Mouse (Mus musculus): ENCODE measurements around the gene Pik3r6. TPM values are rescaled to one million over a fixed set of nuclear protein-coding genes. Genes with fewer than 3 reads are reported as not detected.

Pik3r6 gene
- total and polyA plus RNA-seq, 3 experiments: 0.42 to 1.5 TPM; not detected in 1

DNA sequence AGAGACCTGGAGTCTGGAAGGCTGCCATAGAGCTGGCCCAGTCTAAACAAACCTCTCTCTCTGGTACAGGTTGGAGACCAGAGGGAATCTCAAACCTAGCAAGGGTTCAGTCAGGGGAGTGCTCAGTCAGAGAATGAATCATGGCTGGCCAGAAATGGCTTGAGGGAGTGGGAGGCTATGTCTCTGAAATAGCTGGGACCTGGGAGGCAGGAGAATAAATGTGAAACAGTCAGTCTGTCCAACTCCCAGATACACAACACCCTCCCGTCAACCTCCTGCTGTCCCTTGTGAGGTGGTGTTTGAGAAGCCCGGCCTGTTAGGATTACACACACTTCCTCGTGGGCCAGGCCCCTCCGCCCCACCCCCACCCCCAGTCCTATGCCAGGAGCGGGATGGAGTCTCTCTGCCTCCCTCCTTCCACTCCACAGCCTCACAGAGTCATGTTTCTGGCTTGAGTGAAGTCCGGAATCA lies 97.8 kb downstream of the Pik3r6 start:
- TF ChIP-seq ELF1 (IDR thresholded peaks at IDR 0.05; ENCODE audit: low read depth, low read length) (no peak), ZKSCAN1 (IDR thresholded peaks at IDR 0.05; ENCODE audit: low read depth, low read length) (no peak), EP300 (IDR thresholded peaks at IDR 0.05; ENCODE audit: low read depth in 1 of 2, low read length in 2 of 2) (no peak), MAZ (IDR thresholded peaks at IDR 0.05; ENCODE audit: low read depth, low read length) (no peak), CHD2 (IDR thresholded peaks at IDR 0.05; ENCODE audit: low read length) (no peak), ZMIZ1 (IDR thresholded peaks at IDR 0.05; ENCODE audit: low read depth, low read length) (no peak), ZNF384 (IDR thresholded peaks at IDR 0.05; ENCODE audit: low read depth, low read length) (no peak), USF2 (IDR thresholded peaks at IDR 0.05; ENCODE audit: borderline replicate concordance in 1 of 2, insufficient read depth in 1 of 2, low read depth in 1 of 2, low read length in 2 of 2) (no peak), GABPA (IDR thresholded peaks at IDR 0.05; ENCODE audit: low read depth, low read length) (no peak), HCFC1 (IDR thresholded peaks at IDR 0.05; ENCODE audit: low read depth, low read length) (no peak), RCOR1 (IDR thresholded peaks at IDR 0.05; ENCODE audit: low read depth, low read length) (no peak), RAD21 (IDR thresholded peaks at IDR 0.05; ENCODE audit: low read depth, low read length) (no peak)
- no peaks in the 10 kb centered on the region for H3K9me3 ChIP-seq (replicated peaks; ENCODE audit: insufficient read depth, low read length)
- H3K4me1 ChIP-seq (ENCODE audit: control insufficient read depth in 1 of 2, insufficient read depth in 2 of 2, low read length in 2 of 2): peaks cover 0 to 4% of the 10 kb centered on the region in 2 experiments; a peak in 1 of 4 replicates
- H3K36me3 ChIP-seq (ENCODE audit: control insufficient read depth in 1 of 2, insufficient read depth in 2 of 2, low read length in 2 of 2): no peaks in the 10 kb centered on the region
- no peak for DNase-seq (ENCODE audit: low read depth, low spot score)
- peaks cover 0 to 2% of the 10 kb centered on the region in 2 experiments; a peak in 2 of 4 replicates for H3K27me3 ChIP-seq (ENCODE audit: control insufficient read depth in 1 of 2, insufficient read depth in 2 of 2, low read length in 2 of 2)
- no peak overlapping the region for H3K9ac ChIP-seq (ENCODE audit: control insufficient read depth, low read depth, low read length, poor library complexity, severe bottlenecking)
- no peaks in the 10 kb centered on the region for H3K79me2 ChIP-seq (ENCODE audit: control insufficient read depth, insufficient read depth, low read length, poor library complexity)
- H3K27ac ChIP-seq (ENCODE audit: control insufficient read depth, low read depth, low read length): no peak overlapping the region
- H3K4me3 ChIP-seq (ENCODE audit: control insufficient read depth in 1 of 2, insufficient read depth in 1 of 2, low read depth in 2 of 2, low read length in 2 of 2): no peak overlapping the region

DNA sequence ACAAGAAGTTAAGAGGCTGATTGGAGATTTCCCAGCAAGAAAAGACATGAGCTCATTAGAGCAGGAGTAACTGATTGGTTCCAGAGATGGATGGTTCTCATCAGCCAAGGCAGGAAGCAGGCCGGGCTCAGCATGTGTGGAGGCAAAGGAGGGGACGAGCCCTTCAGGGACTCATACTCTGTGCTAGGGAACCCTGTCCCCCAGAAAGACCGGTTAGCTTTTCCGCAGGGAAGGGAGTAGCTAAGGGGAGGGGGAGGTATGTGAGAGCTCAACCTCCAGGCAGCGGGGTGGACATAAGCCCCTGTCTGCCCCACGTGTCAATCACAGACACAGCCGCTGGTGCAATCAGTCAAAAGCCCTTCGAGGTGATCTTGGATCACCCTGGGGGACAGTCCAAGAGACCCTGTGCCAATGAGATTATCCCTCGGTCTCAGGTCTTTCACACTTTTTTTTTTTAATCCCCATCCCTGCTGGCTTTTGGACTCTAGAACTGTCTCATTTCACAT lies 98.7 kb downstream of the Pik3r6 start:
- no peak overlapping the region for H3K9ac ChIP-seq (ENCODE audit: control insufficient read depth, low read depth, low read length, poor library complexity, severe bottlenecking)
- no peaks in the 10 kb centered on the region for H3K9me3 ChIP-seq (replicated peaks; ENCODE audit: insufficient read depth, low read length)
- no peaks in the 10 kb centered on the region for H3K79me2 ChIP-seq (ENCODE audit: control insufficient read depth, insufficient read depth, low read length, poor library complexity)
- no peak for DNase-seq (ENCODE audit: low read depth, low spot score)
- no peaks in the 10 kb centered on the region for H3K36me3 ChIP-seq (ENCODE audit: control insufficient read depth in 1 of 2, insufficient read depth in 2 of 2, low read length in 2 of 2)
- TF ChIP-seq RCOR1 (IDR thresholded peaks at IDR 0.05; ENCODE audit: low read depth, low read length) (no peak), TCF12 (IDR thresholded peaks at IDR 0.05; ENCODE audit: low read depth, low read length) (no peak), RAD21 (IDR thresholded peaks at IDR 0.05; ENCODE audit: low read depth, low read length) (no peak), MAZ (IDR thresholded peaks at IDR 0.05; ENCODE audit: low read depth, low read length) (no peak), CTCF (IDR thresholded peaks at IDR 0.05 in 2 of 3, conservative IDR thresholded peaks at IDR 0.05 in 1 of 3; ENCODE audit: control insufficient read depth in 1 of 3, insufficient read depth in 1 of 3, low read depth in 2 of 3, low read length in 3 of 3, poor library complexity in 1 of 3, severe bottlenecking in 1 of 3) (no peak), NRF1 (IDR thresholded peaks at IDR 0.05; ENCODE audit: insufficient read depth, low read depth, low read length, poor library complexity, severe bottlenecking) (no peak), MXI1 (IDR thresholded peaks at IDR 0.05; ENCODE audit: low read depth, low read length) (no peak), GATA1 (IDR thresholded peaks at IDR 0.05; ENCODE audit: low read depth, low read length) (no peak), POLR2AphosphoS5 (IDR thresholded peaks at IDR 0.05; ENCODE audit: borderline replicate concordance, low read depth, low read length) (no peak), MYC (IDR thresholded peaks at IDR 0.05; ENCODE audit: low read depth, low read length) (no peak), POLR2AphosphoS2 (IDR thresholded peaks at IDR 0.05; ENCODE audit: low read length) (no peak), ZMIZ1 (IDR thresholded peaks at IDR 0.05; ENCODE audit: low read depth, low read length) (no peak), ZC3H11A (IDR thresholded peaks at IDR 0.05; ENCODE audit: low read depth, low read length) (no peak), ETS1 (IDR thresholded peaks at IDR 0.05; ENCODE audit: low read depth, low read length) (no peak)
- H3K27me3 ChIP-seq (ENCODE audit: control insufficient read depth in 1 of 2, insufficient read depth in 2 of 2, low read length in 2 of 2): peaks cover 0 to 2% of the 10 kb centered on the region in 2 experiments; a peak in 2 of 4 replicates
- peaks cover 0 to 4% of the 10 kb centered on the region in 2 experiments; a peak in 1 of 4 replicates for H3K4me1 ChIP-seq (ENCODE audit: control insufficient read depth in 1 of 2, insufficient read depth in 2 of 2, low read length in 2 of 2)
- no peak overlapping the region for H3K4me3 ChIP-seq (ENCODE audit: control insufficient read depth in 1 of 2, insufficient read depth in 1 of 2, low read depth in 2 of 2, low read length in 2 of 2)
- H3K27ac ChIP-seq (ENCODE audit: control insufficient read depth, low read depth, low read length): no peak overlapping the region
